Mouse (Mus musculus): Measurements from ENCODE around the gene Cspg4. TPM values are rescaled to one million over a fixed set of nuclear protein-coding genes. Genes with fewer than 3 reads are reported as not detected.
"Not testable (repeated sequence)": the region's sequence is repeated elsewhere in the genome, so short reads cannot be mapped to it uniquely, and the experiment has no call there.

The Cspg4 gene
- total RNA-seq, 2 experiments from 2014 or later = not detected

DNA sequence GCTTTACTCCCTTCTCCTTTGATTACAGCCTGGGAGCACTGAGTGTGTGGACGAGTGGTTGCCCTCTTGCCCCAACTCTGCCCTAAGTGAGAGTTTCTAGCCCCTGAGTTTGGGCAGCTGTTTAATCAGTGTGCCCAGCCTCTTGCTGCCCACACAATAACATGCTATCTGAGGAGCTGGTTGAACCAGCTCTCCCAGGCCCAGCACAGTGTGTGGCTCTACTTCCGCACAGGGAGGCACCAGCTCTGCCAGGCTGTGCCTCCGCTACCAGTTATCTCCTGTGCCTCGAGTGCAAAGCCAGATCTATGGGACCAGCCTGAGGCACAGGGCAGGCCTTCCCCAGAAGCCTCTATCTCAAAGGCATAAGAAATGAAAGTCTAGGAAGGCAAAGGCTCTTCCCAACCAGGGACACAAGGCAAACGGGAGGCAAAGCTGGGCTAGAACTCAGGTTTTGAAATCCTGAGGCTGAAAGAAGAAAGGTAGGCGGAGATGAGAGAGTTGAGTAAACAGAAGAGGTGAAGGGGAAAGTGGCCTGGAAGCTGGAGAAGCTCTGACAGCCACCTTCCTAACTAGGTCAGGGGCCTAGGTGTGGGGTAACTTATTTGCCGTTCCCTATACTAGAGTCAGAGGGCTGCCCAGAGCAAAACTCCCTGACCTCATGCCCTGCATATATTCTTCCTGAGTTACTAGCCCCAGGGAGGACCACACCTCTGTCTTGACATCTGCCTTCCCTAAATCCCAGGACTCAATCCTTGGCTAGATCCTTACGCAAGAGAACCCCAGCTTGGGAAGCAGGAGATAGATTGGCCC, 59.2 kb downstream of the Cspg4 start:
- ATAC-seq (replicated peaks; ENCODE audit: poor library complexity, severe bottlenecking) = no peak

GRCm38 (mm10) chr9:56924651-56925027, 59.8 kb downstream of the Cspg4 start:
- ATAC-seq (replicated peaks; ENCODE audit: poor library complexity, severe bottlenecking) = peak; percentile 52

GRCm38 (mm10) chr9:56925291-56926024, 60.6 kb downstream of the Cspg4 start:
- no peak for ATAC-seq (replicated peaks; ENCODE audit: poor library complexity, severe bottlenecking)

DNA sequence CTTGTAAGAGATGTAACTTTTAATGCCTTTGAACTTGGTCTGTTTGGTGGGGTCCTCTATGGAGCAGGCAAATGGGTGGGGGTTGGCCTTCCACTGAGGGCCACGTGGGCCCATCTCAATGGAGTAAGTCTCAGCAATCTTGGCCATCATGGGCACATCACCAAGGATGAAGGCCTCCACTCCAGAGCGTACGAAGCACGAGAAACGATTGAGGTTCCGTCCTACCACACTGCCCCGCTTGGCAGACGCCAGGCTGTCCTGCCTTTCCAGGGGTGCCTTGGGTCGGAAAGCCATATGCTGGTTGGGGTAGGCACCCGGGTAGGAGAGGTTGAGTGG, 61.2 kb downstream of the Cspg4 start:
- ATAC-seq (replicated peaks; ENCODE audit: poor library complexity, severe bottlenecking) = no peak

GRCm38 (mm10) chr9:56926387-56926786, 61.6 kb downstream of the Cspg4 start:
- no peak for ATAC-seq (replicated peaks; ENCODE audit: poor library complexity, severe bottlenecking)

- no peak for ATAC-seq (replicated peaks; ENCODE audit: poor library complexity, severe bottlenecking)
Measured at GRCm38 (mm10) chr9:56927191-56928012, 62.6 kb downstream of the Cspg4 start.

DNA sequence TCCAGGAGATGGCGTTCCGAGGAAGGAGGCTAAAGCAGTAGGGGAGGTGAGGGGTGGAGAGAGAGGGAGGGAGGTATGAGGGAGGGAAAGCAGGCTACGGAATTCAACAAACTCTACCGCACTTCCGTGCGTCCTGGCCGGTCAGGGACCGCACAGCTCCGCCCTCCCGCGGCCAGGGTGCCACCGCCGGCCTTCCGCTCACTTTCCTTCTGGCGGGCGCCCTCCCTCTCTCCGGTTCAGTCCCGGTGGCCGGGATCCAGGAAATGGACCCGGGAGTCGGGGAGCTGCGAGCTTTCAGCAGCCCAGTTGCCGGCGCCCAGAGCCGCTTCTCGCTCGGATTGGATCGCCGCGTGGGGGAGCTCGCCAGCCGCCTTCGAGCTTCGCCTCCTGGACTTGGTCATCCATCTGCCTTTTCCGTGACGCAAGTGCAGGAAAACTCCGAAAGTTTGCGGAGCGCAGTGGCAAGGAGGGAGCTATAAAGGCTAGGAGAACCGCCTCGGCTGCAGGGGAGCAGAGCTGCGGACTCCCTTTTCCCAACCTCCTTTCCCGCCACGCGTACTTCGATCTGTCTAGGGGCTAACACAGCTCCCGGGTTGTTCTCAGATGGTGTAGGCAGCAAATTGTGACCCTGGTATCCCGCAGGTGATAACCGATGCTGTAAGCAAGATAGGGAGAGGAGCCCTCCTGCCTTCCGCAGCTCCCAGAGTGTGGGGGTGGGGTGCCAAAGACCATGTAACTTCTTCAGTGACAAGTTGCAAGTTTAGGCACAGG, 63.4 kb downstream of the Cspg4 start, which contains the start of gene Snx33:
TSS of gene Snx33 (minus strand) at position 331 of the 771 bp plus-strand sequence.
- ATAC-seq (replicated peaks; ENCODE audit: poor library complexity, severe bottlenecking) = peak; percentile 67

GRCm38 (mm10) chr9:56929496-56929895, 64.7 kb downstream of the Cspg4 start:
- ATAC-seq (replicated peaks; ENCODE audit: poor library complexity, severe bottlenecking) = no peak

DNA sequence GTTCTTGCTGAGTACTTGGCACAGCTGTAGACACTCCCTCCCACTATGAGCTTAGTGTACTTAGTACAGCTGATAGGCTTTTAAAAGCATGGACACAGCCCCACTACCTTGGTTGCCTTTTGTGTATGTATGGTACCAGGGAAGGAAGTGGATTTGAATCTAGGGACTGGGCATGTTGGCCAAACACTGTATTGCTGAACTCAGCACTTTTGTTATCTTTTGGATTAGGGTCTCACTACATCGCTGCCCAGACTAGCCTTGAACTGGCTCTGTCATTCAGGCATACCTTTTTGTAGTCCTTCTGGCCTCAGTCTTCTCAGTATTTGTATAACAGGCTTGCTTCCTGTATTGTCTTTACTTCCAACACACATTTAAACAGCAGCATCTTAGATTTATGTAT, 65.7 kb downstream of the Cspg4 start:
- ATAC-seq (replicated peaks; ENCODE audit: poor library complexity, severe bottlenecking) = no peak

DNA sequence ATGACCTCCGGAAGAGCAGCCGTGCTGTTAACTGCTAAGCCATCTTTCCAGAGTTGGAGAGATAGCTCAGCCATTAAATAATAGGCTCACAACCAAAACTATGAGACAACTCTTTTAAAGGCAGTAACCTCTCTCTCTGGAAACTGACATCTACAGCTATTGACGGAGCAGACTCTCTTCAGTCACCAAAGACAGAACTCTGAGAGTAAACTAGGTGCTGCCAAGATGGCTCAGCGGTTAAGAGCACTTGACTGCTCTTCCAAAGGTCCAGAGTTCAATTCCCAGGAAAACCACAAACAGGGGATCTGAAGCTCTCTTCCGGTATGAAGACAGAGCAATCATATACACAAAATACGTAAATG, 72.0 kb downstream of the Cspg4 start:
- no peak for ATAC-seq (replicated peaks; ENCODE audit: poor library complexity, severe bottlenecking)

GRCm38 (mm10) chr9:56937223-56938160, 72.7 kb downstream of the Cspg4 start, which contains the start of gene Imp3:
Gene Imp3 (plus strand): TSS chr9:56937475.
- peak; percentile 84 for ATAC-seq (replicated peaks; ENCODE audit: poor library complexity, severe bottlenecking)

- no peak for ATAC-seq (replicated peaks; ENCODE audit: poor library complexity, severe bottlenecking)
Measured at GRCm38 (mm10) chr9:56938374-56938773, 73.5 kb downstream of the Cspg4 start.

- peak; percentile 42; the same call in 1 of the 2 replicates for ATAC-seq (replicated peaks; ENCODE audit: poor library complexity, severe bottlenecking)
Measured at GRCm38 (mm10) chr9:56947481-56947880, 82.6 kb downstream of the Cspg4 start.

DNA sequence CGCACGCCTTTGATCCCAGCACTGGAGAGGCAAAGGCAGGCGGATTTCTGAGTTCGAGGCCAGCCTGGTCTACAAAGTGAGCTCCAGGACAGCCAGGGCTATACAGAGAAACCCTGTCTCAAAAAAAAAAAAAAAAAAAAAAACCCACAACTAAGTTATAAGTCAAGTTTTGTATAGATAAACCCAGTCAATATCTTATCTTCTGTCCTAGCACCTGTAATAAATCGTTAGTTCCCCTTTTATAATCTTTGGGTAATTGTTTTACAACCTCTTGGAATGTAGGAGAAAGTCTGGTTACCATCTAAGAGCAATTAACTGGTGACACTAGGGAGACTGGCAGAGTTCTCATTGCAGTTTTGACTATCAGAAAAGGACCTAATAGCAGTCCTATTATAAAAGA, 83.9 kb downstream of the Cspg4 start:
- ATAC-seq (replicated peaks; ENCODE audit: poor library complexity, severe bottlenecking) = not testable (repeated sequence)

Other genes starting within 250 kb of the Cspg4 start
- not detected in 2 replicates for gene Lingo1, start 68.6 kb upstream of the Cspg4 start, total RNA-seq (2014; fragmentation: Nextera tagmentation)
- gene Lingo1, start 68.6 kb upstream of the Cspg4 start, total RNA-seq (2017) = not detected in 2 replicates
- not detected in 2 replicates for gene Odf3l1, start 354 bp upstream of the Cspg4 start, total RNA-seq (2014; fragmentation: Nextera tagmentation)
- gene Odf3l1, start 354 bp upstream of the Cspg4 start, total RNA-seq (2017) = not detected in 2 replicates
- gene Snx33, start 63.3 kb downstream of the Cspg4 start, total RNA-seq (2014; fragmentation: Nextera tagmentation) = 2.1 and 5.0 TPM in 2 replicates
- 1.5 and 2.0 TPM in 2 replicates for gene Snx33, start 63.3 kb downstream of the Cspg4 start, total RNA-seq (2017)
- gene Imp3, start 72.4 kb downstream of the Cspg4 start, total RNA-seq (2014; fragmentation: Nextera tagmentation) = 95.8 and 123 TPM in 2 replicates
- 65.1 and 69.7 TPM in 2 replicates for gene Imp3, start 72.4 kb downstream of the Cspg4 start, total RNA-seq (2017)
- gene Snupn, start 85.8 kb downstream of the Cspg4 start, total RNA-seq (2014; fragmentation: Nextera tagmentation) = 1.4 and 3.3 TPM in 2 replicates
- gene Snupn, start 85.8 kb downstream of the Cspg4 start, total RNA-seq (2017) = 10.9 and 11.6 TPM in 2 replicates
- gene Ptpn9, start 129.9 kb downstream of the Cspg4 start, total RNA-seq (2014; fragmentation: Nextera tagmentation) = 10.2 and 11.3 TPM in 2 replicates
- gene Ptpn9, start 129.9 kb downstream of the Cspg4 start, total RNA-seq (2017) = 10.3 and 10.5 TPM in 2 replicates
- gene Sin3a, start 207.0 kb downstream of the Cspg4 start, total RNA-seq (2014; fragmentation: Nextera tagmentation) = 57.1 and 77.6 TPM in 2 replicates
- 94.9 and 150 TPM in 2 replicates for gene Sin3a, start 207.0 kb downstream of the Cspg4 start, total RNA-seq (2017)

Measured in granulocyte monocyte progenitor cell, adult 5-6 weeks (primary cell).